Mouse (Mus musculus): ENCODE data around the gene Ablim1. TPM values are rescaled to one million over a fixed set of nuclear protein-coding genes. Genes with fewer than 3 reads are reported as not detected.

The Ablim1 gene
- total and polyA plus RNA-seq, 2 experiments: 16.6 to 23.7 TPM

DNA sequence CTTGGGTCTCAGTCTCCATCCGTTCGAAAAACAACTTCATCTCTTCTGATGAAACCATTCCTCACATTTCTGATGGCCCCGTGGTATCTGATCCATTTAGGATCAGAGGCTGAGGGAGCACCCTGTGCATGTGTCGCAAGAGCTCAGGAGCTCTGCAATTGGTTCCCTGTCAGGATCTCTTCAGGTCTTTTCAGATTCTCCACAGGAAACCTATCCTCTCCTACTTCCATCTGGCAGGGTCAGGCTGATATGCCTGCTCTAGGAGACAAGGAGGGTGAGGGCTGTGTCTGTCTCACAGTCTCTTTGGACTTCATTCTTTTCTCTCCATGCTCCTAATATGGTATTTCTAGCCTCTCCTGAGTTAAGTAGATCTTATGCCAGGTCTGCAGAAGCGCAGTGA, 43.1 kb upstream of the Ablim1 start:
- H3K9ac ChIP-seq (ENCODE audit: low read depth, low read length): peak overlapping the region; percentile 56
- 60% methylated on average over 5 of the region's 5 CpGs for WGBS
- H3K79me2 ChIP-seq (ENCODE audit: control insufficient read depth, insufficient read depth, low read length): peaks cover 12% of the 10 kb centered on the region; the same call in 1 of the 2 replicates
- peak overlapping the region; percentile 61 for H3K4me3 ChIP-seq (ENCODE audit: insufficient read depth, low read depth, low read length)
- H3K4me1 ChIP-seq (ENCODE audit: control insufficient read depth, insufficient read depth, low read length): peaks cover 9% of the 10 kb centered on the region
- H3K27ac ChIP-seq (replicated peaks; ENCODE audit: insufficient read depth, low read depth, low read length): no peak overlapping the region
- no peaks in the 10 kb centered on the region for H3K27me3 ChIP-seq (ENCODE audit: control insufficient read depth, insufficient read depth, low read length)
- DNase-seq (ENCODE audit: extremely low read depth, low read depth, low spot score): peak; percentile 59
- TF ChIP-seq CTCF (IDR thresholded peaks at IDR 0.05; ENCODE audit: low read depth, low read length): no peak
- TF ChIP-seq POLR2A (IDR thresholded peaks at IDR 0.05; ENCODE audit: extremely low read depth, insufficient read depth, low read length): no peak
- 0 out of 2 replicates have a peak, but pooled peaks cover 1% of the 10 kb centered on the region for H3K36me3 ChIP-seq (ENCODE audit: control insufficient read depth, insufficient read depth, low read length)

DNA sequence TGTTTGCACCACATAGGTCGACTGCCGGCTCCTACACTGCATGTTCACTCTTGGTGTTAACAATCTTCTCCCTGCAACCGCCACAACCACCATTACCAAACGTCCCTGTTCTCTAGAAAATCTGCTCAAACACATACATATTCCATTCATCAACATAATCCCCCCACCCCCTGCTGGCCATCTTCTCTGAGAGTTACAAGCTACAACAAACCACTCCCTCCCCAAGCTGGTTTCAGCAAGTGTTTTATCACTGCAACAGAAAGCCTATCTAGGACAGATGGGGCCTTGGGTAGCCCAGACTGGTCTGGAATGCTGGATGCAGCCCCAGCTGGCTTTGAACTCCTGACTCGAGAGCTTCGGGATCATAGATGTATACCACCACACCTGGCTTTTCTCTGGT, 42.5 kb upstream of the Ablim1 start:
- WGBS: 91% methylated on average over 6 of the region's 6 CpGs
- H3K9ac ChIP-seq (ENCODE audit: low read depth, low read length): no peak overlapping the region
- TF ChIP-seq POLR2A (IDR thresholded peaks at IDR 0.05; ENCODE audit: extremely low read depth, insufficient read depth, low read length) (no peak), CTCF (IDR thresholded peaks at IDR 0.05; ENCODE audit: low read depth, low read length) (no peak)

DNA sequence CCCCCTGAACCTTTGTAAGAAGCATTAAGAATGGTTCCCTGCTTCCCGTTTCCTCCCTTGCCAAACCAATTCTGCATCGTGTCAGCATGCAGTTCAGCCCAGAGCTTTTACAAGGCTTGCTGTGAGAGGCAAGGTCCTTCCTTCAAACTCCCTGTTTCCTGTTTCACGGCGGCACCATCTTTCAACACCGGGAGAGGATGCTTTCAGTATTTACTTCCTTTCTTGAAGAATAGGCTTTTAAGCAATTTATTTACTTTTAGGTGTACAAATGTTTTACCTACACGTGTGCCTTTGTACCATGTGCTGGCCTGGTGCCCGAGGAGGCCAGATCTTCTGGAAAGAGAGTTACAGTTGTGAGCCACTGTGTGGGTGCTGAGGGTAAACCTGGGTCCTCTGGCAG, 41.6 kb upstream of the Ablim1 start:
- H3K4me3 ChIP-seq (ENCODE audit: insufficient read depth, low read depth, low read length): no peak overlapping the region
- 0 out of 2 replicates have a peak, but pooled peaks cover 1% of the 10 kb centered on the region for H3K36me3 ChIP-seq (ENCODE audit: control insufficient read depth, insufficient read depth, low read length)
- H3K79me2 ChIP-seq (ENCODE audit: control insufficient read depth, insufficient read depth, low read length): peaks cover 6% of the 10 kb centered on the region; the same call in 1 of the 2 replicates
- peaks cover 9% of the 10 kb centered on the region for H3K4me1 ChIP-seq (ENCODE audit: control insufficient read depth, insufficient read depth, low read length)
- H3K27me3 ChIP-seq (ENCODE audit: control insufficient read depth, insufficient read depth, low read length): no peaks in the 10 kb centered on the region
- no peak for TF ChIP-seq POLR2A (IDR thresholded peaks at IDR 0.05; ENCODE audit: extremely low read depth, insufficient read depth, low read length)
- TF ChIP-seq CTCF (IDR thresholded peaks at IDR 0.05; ENCODE audit: low read depth, low read length): no peak
- no peak for DNase-seq (ENCODE audit: extremely low read depth, low read depth, low spot score)
- 36% methylated on average over 7 of the region's 7 CpGs for WGBS
- H3K27ac ChIP-seq (replicated peaks; ENCODE audit: insufficient read depth, low read depth, low read length): peak overlapping the region; percentile 27; the same call in 1 of the 2 replicates
- no peak overlapping the region for H3K9ac ChIP-seq (ENCODE audit: low read depth, low read length)

More for the DNA sequence above, 42.5 kb upstream of the Ablim1 start:
- H3K4me3 ChIP-seq (ENCODE audit: insufficient read depth, low read depth, low read length): no peak overlapping the region
- H3K27me3 ChIP-seq (ENCODE audit: control insufficient read depth, insufficient read depth, low read length): no peaks in the 10 kb centered on the region
- peaks cover 9% of the 10 kb centered on the region for H3K4me1 ChIP-seq (ENCODE audit: control insufficient read depth, insufficient read depth, low read length)
- DNase-seq (ENCODE audit: extremely low read depth, low read depth, low spot score): no peak
- H3K36me3 ChIP-seq (ENCODE audit: control insufficient read depth, insufficient read depth, low read length): 0 out of 2 replicates have a peak, but pooled peaks cover 1% of the 10 kb centered on the region
- H3K79me2 ChIP-seq (ENCODE audit: control insufficient read depth, insufficient read depth, low read length): peaks cover 9% of the 10 kb centered on the region; the same call in 1 of the 2 replicates
- no peak overlapping the region for H3K27ac ChIP-seq (replicated peaks; ENCODE audit: insufficient read depth, low read depth, low read length)

DNA sequence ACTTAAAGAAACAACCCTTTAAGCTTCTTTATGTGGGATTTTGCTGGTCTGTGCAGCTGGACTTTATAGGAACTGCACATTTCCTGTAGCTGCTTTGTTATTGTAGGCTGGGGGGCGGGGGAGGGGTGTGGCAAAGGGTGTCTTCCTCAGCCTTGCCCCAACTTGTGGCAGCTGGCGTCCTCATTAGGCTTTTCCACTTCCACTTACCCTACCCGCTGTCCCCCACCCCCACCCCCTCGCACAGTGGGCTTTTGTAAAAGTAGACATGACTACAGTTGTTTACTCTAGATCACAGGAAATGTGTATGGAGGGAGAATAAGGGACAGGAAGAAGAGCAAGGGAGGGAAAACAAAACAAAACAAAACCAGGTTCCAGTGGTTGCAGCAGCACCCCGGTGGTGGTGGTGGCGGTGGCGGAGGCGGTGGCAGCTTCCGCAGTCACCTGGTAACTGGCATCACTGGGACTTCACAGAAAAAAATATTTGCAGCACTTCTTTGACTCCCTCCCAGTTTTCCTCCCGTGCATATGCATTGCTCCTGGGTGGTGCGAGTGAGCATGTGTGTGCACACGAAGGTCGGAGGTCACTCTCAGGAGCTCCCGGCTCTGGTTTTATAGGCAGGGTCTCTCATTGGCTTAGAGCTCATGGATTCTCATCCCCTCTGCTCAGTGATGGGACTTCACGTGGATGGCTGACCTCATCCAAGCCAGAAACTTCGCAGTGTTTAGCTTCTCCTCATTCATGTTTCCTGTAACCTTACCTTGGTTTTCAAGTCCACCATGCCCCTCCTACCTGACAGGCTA, 40.9 kb upstream of the Ablim1 start:
- Histone ChIP-seq H3K4me1 (ENCODE audit: control insufficient read depth, insufficient read depth, low read length) (peaks cover 9% of the 10 kb centered on the region), H3K79me2 (ENCODE audit: control insufficient read depth, insufficient read depth, low read length) (0 out of 2 replicates have a peak, but pooled peaks cover 2% of the 10 kb centered on the region), H3K27me3 (ENCODE audit: control insufficient read depth, insufficient read depth, low read length) (no peaks in the 10 kb centered on the region), H3K27ac (replicated peaks; ENCODE audit: insufficient read depth, low read depth, low read length) (peak overlapping the region; percentile 36), H3K4me3 (ENCODE audit: insufficient read depth, low read depth, low read length) (peak overlapping the region; percentile 30; the same call in 1 of the 2 replicates), H3K36me3 (ENCODE audit: control insufficient read depth, insufficient read depth, low read length) (0 out of 2 replicates have a peak, but pooled peaks cover 1% of the 10 kb centered on the region), H3K9ac (ENCODE audit: low read depth, low read length) (no peak overlapping the region)
- DNase-seq (ENCODE audit: extremely low read depth, low read depth, low spot score): no peak
- TF ChIP-seq CTCF (IDR thresholded peaks at IDR 0.05; ENCODE audit: low read depth, low read length) (no peak), POLR2A (IDR thresholded peaks at IDR 0.05; ENCODE audit: extremely low read depth, insufficient read depth, low read length) (no peak)
- 67% methylated on average over 16 of the region's 16 CpGs for WGBS

DNA sequence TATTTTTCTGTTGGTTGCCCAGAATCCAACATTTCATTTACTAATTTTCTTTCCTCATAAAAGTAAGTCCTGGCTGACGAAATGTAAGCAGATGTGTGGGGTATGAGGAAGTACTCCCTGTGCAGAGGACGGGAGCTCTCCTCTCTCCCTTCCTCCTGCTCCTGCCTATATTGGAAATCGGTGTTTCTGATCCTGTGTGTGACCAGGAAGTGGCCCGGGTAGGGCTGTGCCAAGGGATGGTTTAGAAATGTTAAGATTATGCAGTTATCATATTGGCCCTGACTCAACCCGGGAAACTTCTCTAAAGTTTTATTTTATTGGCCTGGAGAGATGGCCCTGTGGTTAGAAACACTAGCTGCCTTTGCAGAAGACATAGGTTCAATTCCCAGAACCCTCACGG, 40.0 kb upstream of the Ablim1 start:
- Histone ChIP-seq H3K79me2 (ENCODE audit: control insufficient read depth, insufficient read depth, low read length) (0 out of 2 replicates have a peak, but pooled peaks cover 2% of the 10 kb centered on the region), H3K4me3 (ENCODE audit: insufficient read depth, low read depth, low read length) (no peak overlapping the region), H3K4me1 (ENCODE audit: control insufficient read depth, insufficient read depth, low read length) (peaks cover 9% of the 10 kb centered on the region), H3K9ac (ENCODE audit: low read depth, low read length) (no peak overlapping the region), H3K36me3 (ENCODE audit: control insufficient read depth, insufficient read depth, low read length) (0 out of 2 replicates have a peak, but pooled peaks cover 1% of the 10 kb centered on the region), H3K27ac (replicated peaks; ENCODE audit: insufficient read depth, low read depth, low read length) (no peak overlapping the region), H3K27me3 (ENCODE audit: control insufficient read depth, insufficient read depth, low read length) (no peaks in the 10 kb centered on the region)
- 73% methylated on average over 6 of the region's 6 CpGs for WGBS
- no peak for DNase-seq (ENCODE audit: extremely low read depth, low read depth, low spot score)
- TF ChIP-seq CTCF (IDR thresholded peaks at IDR 0.05; ENCODE audit: low read depth, low read length) (no peak), POLR2A (IDR thresholded peaks at IDR 0.05; ENCODE audit: extremely low read depth, insufficient read depth, low read length) (no peak)

Measured in liver, adult 2 months (tissue).